Comparison of ENCODE assay signal across 24 mouse cellular contexts in genomic region chr17:34326373-34326772, GRCm38 (mm10). TPM values are rescaled to one million over a fixed set of nuclear protein-coding genes. Genes with fewer than 3 reads are reported as not detected.
"Had no signal": no experiment of that assay in that cellular context is flagged by ENCODE, and none has a peak within 500 bp of the region (broad histone marks: within the 10 kb centered on the region; RNA-seq: fewer than 3 reads in every experiment).

No protein-coding gene starts in this region.

- H3K27ac ChIP-seq: liver, embryonic 14.5 days; midbrain, embryonic 10.5 days; midbrain, embryonic 12.5 days; neural tube, embryonic 13.5 days; neural tube, embryonic 15.5 days had no signal

- DNase-seq: lung, adult 18-20 months; lung, embryonic 14.5 days; lung, postnatal 10 days; lung, postnatal 4 days; midbrain, embryonic 14.5 days; retina, postnatal 1 day; right cerebral cortex, postnatal 14 days; thymus, adult 18-20 months; thymus, postnatal 14 days; thymus, postnatal 36 days had no signal

- H3K4me2 ChIP-seq: lung, embryonic 14.5 days; midbrain, embryonic 12.5 days; neural tube, embryonic 13.5 days; neural tube, embryonic 15.5 days had no signal

- H3K27me3 ChIP-seq: midbrain, embryonic 12.5 days; neural tube, embryonic 13.5 days; neural tube, embryonic 15.5 days had no signal

- H3K4me3 ChIP-seq: midbrain, embryonic 10.5 days; midbrain, embryonic 12.5 days; myocyte; neural tube, embryonic 13.5 days; neural tube, embryonic 15.5 days had no signal

- H3K4me1 ChIP-seq: midbrain, embryonic 10.5 days; midbrain, embryonic 12.5 days; neural tube, embryonic 13.5 days; neural tube, embryonic 15.5 days had no signal

- H3K36me3 ChIP-seq: midbrain, embryonic 10.5 days; midbrain, embryonic 12.5 days; neural tube, embryonic 13.5 days; neural tube, embryonic 15.5 days had no signal

- H3K9ac ChIP-seq: liver, embryonic 14.5 days; lung, embryonic 14.5 days; midbrain, embryonic 12.5 days; neural tube, embryonic 13.5 days; neural tube, embryonic 15.5 days had no signal

- H3K9me3 ChIP-seq: midbrain, embryonic 10.5 days; midbrain, embryonic 12.5 days; neural tube, embryonic 13.5 days; neural tube, embryonic 15.5 days had no signal

RNA-seq across cellular contexts. Expression of gene H2-Eb2, which starts 0.9 kb away (rescaled TPM):
- polyA plus RNA-seq: liver, embryonic 14.5 days; liver, embryonic 16.5 days; lung, embryonic 14.5 days; midbrain, embryonic 10.5 days; midbrain, embryonic 12.5 days; midbrain, embryonic 14.5 days; myocyte; neural tube, embryonic 11.5 days; stomach, embryonic 14.5 days; stomach, embryonic 16.5 days had no signal

RNA-seq across cellular contexts. Expression of gene H2-Eb1, which starts 20.7 kb away (rescaled TPM):
- polyA plus RNA-seq: myocyte had no signal

RNA-seq across cellular contexts. Expression of gene Btnl2, which starts 28.2 kb away (rescaled TPM):
- total RNA-seq: megakaryocyte-erythroid progenitor cell, adult 5-6 weeks had no signal
- polyA plus RNA-seq: midbrain, embryonic 14.5 days; myocyte; neural tube, embryonic 11.5 days; neural tube, embryonic 13.5 days; neural tube, embryonic 15.5 days had no signal

RNA-seq across cellular contexts. Expression of gene H2-Aa, which starts 38.8 kb away (rescaled TPM):
- polyA plus RNA-seq: midbrain, embryonic 10.5 days; midbrain, embryonic 16.5 days; myocyte; neural tube, embryonic 11.5 days had no signal

RNA-seq across cellular contexts. Expression of gene Btnl1, which starts 50.6 kb away (rescaled TPM):
- total RNA-seq: megakaryocyte, adult 5-6 weeks; megakaryocyte-erythroid progenitor cell, adult 5-6 weeks had no signal
- polyA plus RNA-seq: liver, embryonic 14.5 days; lung, embryonic 14.5 days; lung, embryonic 16.5 days; midbrain, embryonic 10.5 days; midbrain, embryonic 12.5 days; midbrain, embryonic 14.5 days; midbrain, embryonic 16.5 days; myocyte; neural tube, embryonic 11.5 days; neural tube, embryonic 13.5 days; neural tube, embryonic 15.5 days; stomach, embryonic 14.5 days had no signal
